Mouse (Mus musculus): ENCODE measurements around the gene Pou2f2.

Pou2f2 gene

DNA sequence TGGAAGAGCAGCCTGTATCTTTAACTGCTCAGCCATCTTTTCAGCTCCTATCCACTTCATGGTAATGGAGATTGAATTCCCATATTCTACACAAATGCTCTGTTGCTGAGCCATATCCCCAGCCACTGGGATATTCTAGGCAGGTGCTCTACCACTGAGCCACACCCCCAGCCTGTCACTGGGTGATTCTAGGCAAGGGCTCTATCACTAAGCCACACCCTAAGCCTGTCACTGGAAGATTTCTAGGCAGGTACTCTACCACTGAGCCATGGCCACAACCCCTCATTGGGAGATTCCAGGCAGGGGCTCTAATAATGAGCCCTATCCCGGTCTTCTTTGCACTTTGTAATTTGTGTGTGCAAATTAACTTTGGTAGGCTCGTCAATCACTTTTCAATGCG is 15.6 kb upstream of the Pou2f2 start:
- DNase-seq (ENCODE audit: low spot score in 2 of 2) = no peak

DNA sequence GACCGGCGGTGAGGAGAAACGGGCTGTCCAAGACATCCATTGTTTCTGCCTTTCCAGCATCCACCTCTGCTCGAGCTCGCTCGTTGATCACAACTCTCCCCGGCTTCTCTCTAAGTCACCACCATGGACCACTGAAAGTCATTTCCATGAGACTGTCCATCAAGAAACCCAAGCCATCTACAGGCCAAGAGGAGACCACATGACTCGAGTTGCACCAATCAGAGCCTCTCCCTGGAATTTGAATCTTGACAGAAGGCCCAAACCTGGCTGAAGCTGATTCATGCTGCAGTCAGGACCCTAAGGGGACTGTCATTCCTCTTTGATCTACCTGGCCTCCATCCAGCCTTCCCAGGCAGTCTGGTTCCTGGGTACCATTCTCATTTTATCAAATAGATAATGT is 12.6 kb upstream of the Pou2f2 start:
- DNase-seq (ENCODE audit: low spot score in 2 of 2) = no peak

DNA sequence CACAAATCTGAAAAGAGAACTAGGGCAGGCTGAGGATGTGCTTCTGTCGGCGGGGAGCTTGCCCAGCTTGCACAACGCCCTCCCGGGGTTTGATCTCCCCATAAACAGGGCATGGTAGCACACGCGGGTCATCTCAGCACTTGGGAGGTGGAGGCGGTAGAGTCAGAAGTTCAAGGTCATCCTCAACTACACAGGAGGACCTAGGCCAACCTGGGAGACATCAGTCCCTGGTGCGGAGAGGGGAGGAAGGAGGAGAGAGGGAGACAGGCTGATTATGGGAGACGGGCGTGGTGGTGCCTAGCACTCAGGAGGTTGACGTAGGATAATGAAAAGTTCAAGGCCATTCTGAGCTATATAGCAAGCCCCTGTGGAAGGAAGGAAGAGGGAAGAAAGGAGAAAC is 11.3 kb upstream of the Pou2f2 start:
- DNase-seq (ENCODE audit: low spot score in 2 of 2) = no peak

DNA sequence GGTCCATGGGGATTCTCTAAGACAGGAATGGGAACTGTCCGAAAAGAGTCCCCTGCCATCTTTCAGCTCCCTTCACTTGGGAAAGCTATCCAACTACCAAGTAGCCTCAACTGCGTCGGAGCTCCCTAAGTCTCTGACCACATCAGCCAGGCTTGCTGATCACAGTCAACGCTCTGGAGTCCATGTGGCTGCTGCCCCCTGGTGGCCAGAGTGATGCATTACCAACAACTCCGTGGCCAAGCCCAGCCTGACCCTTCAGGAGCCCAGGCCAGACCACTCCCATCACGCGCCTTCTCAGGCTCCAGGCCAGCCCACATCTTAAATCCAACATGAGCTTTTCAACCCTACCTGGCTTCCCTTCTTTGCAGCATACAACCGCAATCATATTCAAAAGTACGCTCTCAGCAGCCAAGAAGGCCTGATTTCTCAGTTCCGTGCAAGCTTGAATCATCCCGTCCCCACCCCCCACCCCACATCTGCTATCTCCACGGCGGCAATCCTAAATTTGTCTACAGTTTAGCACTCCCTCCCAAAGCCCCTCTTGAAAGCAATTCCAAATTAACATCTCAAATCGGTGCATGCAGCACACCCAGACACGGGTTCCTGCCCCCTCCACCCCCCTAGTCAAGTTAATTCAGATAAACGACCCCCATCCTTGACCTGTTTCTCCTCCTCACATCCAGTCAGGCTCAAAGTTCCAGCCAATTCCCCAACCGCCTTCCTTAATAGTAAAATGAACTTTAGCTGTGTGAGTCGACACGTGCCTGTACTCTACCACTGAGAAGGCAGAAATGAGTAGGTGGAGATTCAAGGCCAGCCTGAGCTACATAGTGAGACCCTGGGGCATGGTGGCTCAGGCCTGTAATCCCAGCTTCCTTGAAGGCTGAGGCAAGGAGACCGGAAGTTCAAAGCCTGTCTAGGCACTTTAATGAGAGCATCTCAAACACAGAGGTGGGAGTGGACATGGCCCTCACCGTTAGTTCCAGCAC is 8.4 kb upstream of the Pou2f2 start:
- DNase-seq (ENCODE audit: low spot score in 2 of 2) = peak; percentile 84 to 95

DNA sequence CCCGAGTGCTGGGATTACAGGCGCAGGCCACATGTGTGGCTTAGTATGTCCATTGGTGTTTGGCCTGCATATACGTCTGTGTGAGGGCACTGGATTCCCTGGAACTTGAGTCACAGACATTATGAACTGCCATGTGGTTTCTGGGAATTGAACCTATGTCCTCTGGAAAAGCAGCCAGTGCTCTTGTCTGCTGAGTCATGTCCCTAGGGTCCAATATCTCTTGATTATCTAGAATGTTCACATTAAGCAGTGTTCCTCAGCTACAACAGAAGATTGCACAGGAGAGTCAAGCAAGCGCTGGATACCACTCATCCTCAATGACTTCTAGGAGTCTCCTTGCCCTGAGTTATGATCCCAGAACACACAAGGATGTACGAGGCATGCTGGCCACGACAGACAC is 4.6 kb upstream of the Pou2f2 start:
- no peak for DNase-seq (ENCODE audit: low spot score in 2 of 2)

DNA sequence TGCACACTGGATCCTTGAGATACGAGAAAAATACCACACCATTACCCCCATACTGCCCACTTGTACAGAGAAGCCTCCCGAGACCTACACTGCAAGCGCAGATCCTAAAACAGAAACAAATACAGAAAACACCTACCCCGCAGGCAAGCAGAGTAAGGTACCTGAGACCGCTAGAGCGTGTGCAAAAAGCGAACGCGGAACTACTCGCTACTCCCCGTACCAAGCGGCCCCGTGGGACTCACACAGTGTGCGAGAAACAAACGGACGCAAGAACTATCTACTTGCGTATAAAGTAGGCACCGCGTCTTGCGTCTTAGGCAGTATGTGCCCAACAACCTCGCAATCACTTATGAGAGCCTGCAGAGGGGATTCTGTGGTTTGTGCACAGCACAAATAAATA is 2.3 kb upstream of the Pou2f2 start:
- no peak for DNase-seq (ENCODE audit: low spot score in 2 of 2)

DNA sequence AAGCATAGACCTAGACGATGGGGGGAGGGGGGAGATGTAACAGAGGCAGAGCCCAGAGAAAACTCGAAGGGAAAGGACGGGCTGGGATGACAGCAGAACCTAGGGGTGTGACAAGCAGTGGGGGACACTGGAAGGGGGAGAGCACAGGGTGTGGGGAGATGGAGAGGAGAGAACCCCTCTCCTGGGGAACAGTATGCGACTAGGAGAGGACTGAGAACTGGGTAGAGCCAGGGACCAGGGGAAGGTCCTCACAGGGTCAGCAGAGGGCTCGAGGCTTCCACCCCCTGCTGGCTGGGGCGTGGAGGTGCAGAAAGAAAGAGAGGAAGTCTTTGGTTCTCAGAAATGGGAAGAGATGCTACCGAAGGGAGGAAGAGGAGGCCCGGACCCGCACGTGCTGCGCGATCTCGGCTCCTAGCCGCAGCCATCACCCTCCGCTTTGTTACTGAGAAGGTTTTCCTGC is 1.8 kb upstream of the Pou2f2 start:
- DNase-seq (ENCODE audit: low spot score in 2 of 2) = peak; percentile 65 to 85

DNA sequence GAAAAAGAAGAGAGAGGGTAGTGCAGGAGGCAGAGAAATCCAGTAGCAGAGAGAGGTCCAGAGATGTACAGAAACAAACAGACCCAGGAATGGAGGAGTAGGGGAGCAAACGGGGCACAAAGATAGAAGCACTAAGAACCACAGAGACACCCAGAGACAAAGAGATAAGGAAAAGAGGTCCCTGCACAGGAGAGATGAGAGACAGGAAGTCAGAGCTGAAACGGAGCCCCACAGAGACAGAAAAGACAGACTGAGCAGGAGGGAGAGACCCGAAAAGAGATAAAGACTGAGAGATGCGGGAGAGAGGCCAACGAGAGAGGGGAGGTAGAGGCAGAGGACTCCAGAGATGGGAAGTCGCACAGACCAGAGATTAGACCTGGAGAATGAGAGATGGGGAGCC is 986 bp upstream of the Pou2f2 start:
- DNase-seq (ENCODE audit: low spot score in 2 of 2) = no peak

DNA sequence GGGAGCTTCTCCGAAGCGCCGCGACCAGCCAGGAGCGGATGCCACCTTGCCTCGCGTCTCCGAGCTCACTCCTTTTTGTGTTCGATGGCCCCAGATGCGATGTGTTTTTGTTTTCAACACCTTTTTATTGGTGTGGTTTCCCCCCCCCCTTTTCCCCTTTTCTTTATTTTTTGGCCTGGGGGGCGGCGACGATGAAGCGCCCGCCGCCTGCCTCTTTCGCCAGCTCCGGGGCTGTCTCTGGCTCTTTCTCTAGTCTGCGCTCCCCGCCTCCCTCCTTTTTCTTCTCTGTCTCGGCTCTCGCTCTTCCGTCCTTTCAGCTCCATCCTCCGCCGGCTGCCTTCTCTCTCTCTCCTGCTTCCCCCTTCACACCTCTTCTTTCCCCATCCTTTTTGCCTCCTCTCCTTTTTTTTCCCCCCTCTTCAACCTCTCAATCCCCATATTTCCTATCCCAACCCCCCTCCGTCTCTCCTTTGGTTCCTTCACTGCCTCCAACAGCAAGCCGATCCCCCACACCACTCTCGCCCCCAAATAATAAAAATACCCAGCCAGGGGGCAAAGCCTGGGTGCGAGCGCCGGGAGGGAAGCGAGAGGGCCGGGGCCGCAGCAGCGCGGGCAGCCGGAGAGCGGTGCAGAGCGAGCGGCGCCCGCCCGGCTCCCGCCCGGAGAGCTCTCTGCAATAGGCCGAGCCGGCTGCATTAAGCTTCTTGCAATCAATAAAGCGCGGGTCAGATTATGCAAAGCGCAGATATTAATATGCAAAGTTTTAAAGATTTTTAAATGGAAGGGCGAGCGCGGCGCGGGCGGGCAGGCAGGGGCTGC is 530 bp downstream of the Pou2f2 start:
- no peak for DNase-seq (ENCODE audit: low spot score in 2 of 2)

DNA sequence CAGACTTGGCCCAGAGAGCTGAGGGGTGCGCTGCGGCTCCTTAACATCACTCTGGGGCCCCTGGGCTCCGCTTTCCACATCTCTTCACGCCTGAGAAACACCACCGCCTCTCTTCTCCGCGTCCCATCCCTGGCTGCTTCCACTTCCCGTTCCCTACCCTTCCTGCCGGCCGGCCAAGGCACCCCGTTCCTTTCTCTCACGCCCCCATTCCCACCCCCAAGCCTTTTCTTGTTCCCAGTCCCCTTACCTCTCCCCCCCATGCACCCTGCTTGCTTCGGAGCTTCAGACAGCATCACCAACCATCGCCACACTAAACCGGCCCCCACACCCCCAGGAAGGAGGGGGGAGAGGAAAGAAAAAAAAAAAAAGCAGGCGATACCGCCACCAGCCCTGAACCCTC is 1.2 kb downstream of the Pou2f2 start:
- no peak for DNase-seq (ENCODE audit: low spot score in 2 of 2)

DNA sequence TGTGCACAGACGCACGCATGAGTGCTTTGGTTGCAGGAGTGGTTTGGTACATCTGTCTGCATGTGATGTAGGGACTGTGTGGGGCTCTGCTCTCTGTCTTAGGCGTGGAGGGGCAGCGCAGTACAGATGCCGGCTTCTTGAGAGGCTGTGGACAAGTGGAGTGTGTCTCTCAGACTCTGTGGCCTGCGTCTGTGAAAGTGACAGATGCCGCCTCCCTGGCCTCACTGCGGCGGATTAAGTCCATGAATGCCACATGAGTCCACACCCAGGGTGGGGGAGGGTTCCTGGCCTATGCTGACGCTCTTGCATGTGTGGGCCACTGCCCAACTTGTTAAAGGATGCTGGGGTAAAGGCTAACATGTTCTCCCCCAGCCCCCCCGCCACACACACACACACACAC is 5.2 kb downstream of the Pou2f2 start:
- DNase-seq (ENCODE audit: low spot score in 2 of 2) = no peak

DNA sequence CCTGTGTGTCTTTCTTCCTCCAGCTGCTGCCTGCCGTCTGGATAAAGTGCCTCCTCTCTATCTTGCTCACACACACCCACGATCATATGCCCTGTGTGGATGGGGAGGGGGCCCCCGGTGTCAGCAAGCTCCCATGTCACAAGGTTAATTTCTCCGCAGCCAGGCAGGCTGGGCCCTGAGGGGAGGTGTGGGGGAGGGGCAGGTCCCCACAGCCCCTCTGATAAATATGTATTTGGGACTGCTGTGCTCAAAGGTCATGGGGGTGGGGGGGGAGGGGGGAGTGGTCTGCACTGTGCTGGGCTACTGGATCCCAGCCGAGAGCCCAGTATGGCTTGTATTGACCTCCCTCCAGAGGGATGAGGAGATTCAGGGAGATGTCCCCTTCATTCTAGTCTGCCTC is 6.9 kb downstream of the Pou2f2 start:
- DNase-seq (ENCODE audit: low spot score in 2 of 2) = no peak

DNA sequence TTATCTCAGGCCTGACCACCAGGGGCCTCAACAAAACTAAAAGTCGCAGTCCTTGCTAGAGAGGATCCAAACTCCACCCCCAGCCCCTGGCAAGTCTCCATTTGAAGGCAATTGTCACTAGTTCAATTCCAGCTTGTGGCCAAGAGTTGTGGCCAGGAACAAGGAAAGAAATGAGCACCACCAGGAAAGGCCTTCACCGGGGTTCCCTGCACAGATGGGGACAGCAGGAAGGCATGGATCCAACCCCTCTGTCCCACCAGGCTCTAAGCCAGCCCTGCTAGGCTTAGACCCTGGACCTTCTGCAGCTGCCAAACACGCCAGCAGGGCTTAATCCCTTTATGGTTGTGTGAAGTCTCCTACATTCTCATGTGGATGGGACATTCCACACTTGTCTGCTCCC is 8.9 kb downstream of the Pou2f2 start:
- DNase-seq (ENCODE audit: low spot score in 2 of 2) = no peak

DNA sequence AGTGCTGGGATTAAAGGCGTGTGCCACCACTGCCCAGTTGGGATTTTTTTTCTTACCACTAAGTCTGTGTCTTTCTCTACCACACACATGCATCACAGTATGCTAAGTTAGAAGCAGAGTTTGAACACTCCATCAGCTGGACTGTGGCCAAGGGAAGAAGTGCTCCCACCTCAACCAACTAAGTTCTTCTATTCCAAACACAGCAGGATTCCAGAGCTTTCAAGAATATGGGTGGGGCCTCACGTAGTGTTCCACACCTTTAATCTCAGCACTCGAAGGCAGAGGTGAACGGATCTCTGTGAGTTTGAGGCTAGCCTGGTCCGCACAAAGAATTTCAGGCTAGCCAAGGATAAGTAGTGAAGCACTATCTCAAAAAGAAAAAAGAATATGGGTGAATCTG is 13.4 kb downstream of the Pou2f2 start:
- no peak for DNase-seq (ENCODE audit: low spot score in 2 of 2)

DNA sequence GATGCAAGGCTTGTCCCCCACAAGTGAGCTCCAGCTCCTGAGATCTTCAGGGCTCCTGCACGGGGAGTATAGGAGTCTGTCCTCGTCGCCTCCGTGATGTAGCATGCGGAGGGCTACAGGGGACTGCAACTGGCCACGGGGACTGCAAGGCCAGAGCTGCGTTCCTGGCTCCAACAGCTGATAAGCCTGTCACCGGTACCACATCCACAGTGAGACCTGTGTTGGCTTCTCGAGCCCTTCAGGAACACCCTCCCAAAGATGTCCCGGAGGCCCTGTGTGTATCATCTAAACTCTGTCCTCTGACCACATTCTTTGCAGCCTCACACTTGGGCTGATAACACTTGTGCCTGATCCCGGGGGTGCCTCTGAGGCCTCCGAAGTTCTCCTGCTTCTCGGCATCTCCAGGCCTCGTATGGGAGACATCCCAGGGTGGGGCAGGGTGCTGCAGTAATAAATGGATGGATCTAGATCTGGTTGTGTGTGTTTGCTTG is 23.3 kb downstream of the Pou2f2 start:
- DNase-seq (ENCODE audit: low spot score in 2 of 2) = no peak

DNA sequence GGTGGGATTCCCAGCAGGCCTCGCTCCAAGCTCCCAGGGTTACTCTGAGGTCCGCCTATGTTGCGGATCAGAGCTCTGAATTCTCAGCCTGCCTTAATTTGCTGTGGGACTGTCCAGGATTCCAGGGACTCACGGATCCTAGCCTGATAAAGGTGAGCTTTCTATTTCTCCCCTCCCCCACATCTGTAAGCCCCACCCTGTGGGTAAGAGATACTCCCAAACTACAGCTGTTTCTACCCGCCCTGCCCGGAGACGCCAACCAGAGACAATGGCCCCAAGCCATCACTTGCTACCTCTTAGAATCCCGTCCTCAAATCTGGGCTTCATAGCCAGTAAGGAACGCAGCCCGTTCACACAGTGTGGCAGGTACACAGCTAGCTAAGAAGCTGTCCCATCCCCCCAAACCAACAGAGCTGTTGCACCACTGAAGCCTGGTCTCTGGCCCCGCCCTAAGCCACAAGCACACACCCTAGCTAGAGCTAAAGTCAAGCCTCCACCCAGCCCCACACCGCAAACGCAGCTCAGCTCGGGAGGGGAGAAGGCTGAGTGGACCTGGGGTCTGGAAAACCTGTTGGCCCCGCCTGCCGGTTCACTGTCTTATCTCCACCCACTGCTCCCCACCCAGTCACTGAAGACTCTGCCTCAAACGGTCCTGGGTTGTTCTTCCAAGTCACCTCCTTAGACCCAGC is 23.9 kb downstream of the Pou2f2 start:
- DNase-seq (ENCODE audit: low spot score in 2 of 2) = peak; percentile 75 to 85

DNA sequence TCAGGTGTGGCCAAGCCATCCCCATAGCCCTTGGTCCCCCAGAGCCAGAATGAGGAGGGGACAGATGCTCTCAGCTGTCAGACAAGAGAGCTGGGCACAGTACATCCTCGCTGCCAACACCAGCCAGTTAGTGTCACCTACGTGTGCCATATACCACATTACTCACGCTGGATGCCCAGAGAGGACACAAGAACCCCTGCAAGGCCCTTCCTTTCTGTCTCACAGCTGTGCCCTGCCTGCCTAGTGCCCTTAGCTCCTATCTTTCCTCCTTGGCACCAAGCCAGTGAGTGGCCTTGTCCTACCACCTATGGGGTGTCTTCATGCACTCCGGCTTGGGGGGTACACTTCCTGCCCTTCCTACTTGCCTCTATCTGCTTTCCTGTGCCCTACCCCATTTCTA is 24.9 kb downstream of the Pou2f2 start:
- DNase-seq (ENCODE audit: low spot score in 2 of 2) = peak; percentile 60 to 80

DNA sequence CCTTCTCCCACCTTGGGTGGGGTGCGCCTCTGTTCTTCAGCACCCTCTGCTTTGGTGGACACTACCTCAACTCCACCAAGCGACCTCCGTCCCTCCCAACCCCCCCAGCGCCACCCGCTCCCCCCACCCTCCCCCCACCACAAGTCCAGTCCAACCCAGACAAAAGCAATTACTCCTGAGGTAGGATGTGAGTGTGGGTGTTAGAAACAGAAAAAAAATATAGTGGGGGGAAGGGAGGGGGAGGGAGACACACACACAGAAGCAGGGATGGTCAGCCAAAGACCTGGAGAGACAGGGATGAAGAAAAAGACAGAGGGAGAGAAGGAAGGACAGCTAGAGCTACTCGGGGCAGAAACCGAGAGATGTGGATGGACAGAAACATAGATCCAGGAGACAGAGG is 25.7 kb downstream of the Pou2f2 start:
- no peak for DNase-seq (ENCODE audit: low spot score in 2 of 2)

DNA sequence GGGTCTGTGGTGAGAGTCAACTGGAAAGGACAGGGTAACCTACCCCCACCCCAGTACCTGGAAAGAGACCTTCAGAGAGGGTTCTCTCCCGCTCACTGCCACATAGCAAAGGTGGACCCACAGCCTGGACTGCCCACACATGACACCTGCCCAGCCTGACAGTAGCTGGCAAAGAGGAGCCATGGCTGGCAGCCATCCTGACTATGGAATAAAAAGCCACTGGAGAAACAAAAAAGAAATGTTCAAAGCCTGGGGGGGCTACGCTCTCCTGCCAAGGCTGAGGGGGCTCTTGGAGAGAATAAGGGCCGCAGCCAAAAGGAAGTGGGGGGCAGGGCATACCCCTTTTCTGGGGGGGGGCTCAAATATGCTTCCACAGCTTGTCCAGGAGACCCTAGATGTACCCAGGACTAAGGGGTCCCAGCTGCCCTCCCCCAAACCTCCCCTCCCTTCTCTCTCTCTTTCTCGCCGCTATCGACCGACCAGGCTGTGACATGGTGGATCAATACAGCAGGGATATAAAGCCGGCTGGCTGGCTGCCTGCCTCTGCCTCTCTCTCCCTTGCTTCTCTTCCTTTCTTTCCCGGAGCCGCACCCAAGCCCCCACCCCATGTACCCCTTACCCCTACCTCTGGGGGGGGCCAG is 27.5 kb downstream of the Pou2f2 start:
- no peak for DNase-seq (ENCODE audit: low spot score in 2 of 2)

DNA sequence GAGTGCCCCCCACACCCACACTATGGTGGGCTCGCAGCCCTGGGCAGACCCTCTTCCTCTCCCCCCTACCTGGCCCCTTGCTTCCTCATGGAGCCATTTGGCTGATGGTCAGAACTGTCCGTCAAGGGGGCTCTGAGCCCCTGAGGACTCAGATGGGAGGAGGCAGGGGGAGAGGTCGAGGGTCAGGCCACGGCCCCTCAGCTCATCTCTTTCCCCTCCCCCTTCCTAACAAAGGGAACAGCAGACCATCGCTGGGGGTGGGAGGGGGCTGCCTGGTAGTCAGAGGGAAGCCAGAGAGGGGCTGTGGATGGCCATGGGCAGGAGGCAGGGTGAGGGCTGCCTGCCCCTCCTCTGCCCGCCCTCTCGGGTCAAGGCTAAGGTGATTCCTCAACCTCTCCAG is 28.5 kb downstream of the Pou2f2 start:
- DNase-seq (ENCODE audit: low spot score in 2 of 2) = no peak

DNA sequence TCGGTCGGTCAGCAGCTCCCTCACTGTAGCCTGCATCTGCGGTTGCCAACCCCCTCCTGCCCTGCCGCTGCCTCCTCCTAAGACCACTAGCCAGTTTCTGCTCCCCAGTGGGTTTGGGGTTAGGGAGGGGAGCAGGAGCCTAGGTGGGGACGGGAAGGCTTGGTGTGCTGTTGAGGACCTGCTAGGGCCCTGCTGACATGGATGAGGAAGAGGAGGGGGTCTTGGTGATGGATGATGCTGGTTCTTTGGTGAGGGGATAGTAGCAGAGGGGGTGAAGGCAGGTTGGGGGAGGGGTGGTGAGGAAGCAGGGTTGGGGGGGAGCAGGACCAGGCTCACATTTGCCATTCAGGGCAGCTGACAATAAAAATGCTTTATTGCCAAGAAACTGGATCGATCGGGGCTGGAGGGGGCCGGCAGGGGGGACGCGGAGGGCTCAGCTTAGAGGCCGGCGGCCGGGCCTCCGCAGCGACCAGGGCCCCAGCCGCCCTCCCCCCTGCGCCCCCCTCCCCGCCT is 29.3 kb downstream of the Pou2f2 start:
- DNase-seq (ENCODE audit: low spot score in 2 of 2) = no peak
